Mouse (Mus musculus): ENCODE data around the gene Alk. TPM values are rescaled to one million over a fixed set of nuclear protein-coding genes. Genes with fewer than 3 reads are reported as not detected.

Alk gene
- total and polyA plus RNA-seq, 3 experiments, result not detected

GRCm38 (mm10) chr17:71955011-71955410 is 649.4 kb downstream of the Alk start:
- no peaks in the 10 kb centered on the region for H3K4me1 ChIP-seq (ENCODE audit: control insufficient read depth in 1 of 2, insufficient read depth in 2 of 2, low read length in 2 of 2)
- H3K27me3 ChIP-seq (ENCODE audit: control insufficient read depth in 1 of 2, insufficient read depth in 2 of 2, low read length in 2 of 2), result no peaks in the 10 kb centered on the region
- no peak overlapping the region for H3K27ac ChIP-seq (ENCODE audit: control insufficient read depth, low read depth, low read length)
- DNase-seq (ENCODE audit: low read depth, low spot score), result no peak
- H3K79me2 ChIP-seq (ENCODE audit: control insufficient read depth, insufficient read depth, low read length, poor library complexity), result no peaks in the 10 kb centered on the region
- no peak for TF ChIP-seq ZNF384 (IDR thresholded peaks at IDR 0.05; ENCODE audit: low read depth, low read length)
- TF ChIP-seq ELF1 (IDR thresholded peaks at IDR 0.05; ENCODE audit: low read depth, low read length), result no peak
- TF ChIP-seq TAL1 (IDR thresholded peaks at IDR 0.05; ENCODE audit: low read length), result no peak
- no peak for TF ChIP-seq POLR2A (IDR thresholded peaks at IDR 0.05; ENCODE audit: control insufficient read depth in 1 of 2, insufficient read depth in 1 of 2, low read depth in 1 of 2, low read length in 2 of 2, poor library complexity in 1 of 2)
- TF ChIP-seq GATA1 (IDR thresholded peaks at IDR 0.05; ENCODE audit: low read depth, low read length), result no peak
- no peak for TF ChIP-seq JUND (IDR thresholded peaks at IDR 0.05; ENCODE audit: low read depth, low read length)
- TF ChIP-seq MAX (IDR thresholded peaks at IDR 0.05; ENCODE audit: low read length), result no peak
- TF ChIP-seq POLR2AphosphoS2 (IDR thresholded peaks at IDR 0.05; ENCODE audit: low read length), result no peak
- TF ChIP-seq MYB (IDR thresholded peaks at IDR 0.05; ENCODE audit: low read depth, low read length), result no peak
- no peak for TF ChIP-seq USF2 (IDR thresholded peaks at IDR 0.05; ENCODE audit: borderline replicate concordance in 1 of 2, insufficient read depth in 1 of 2, low read depth in 1 of 2, low read length in 2 of 2)
- TF ChIP-seq CHD1 (IDR thresholded peaks at IDR 0.05; ENCODE audit: low read depth, low read length), result no peak
- no peak for TF ChIP-seq RCOR1 (IDR thresholded peaks at IDR 0.05; ENCODE audit: low read depth, low read length)
- H3K4me3 ChIP-seq (ENCODE audit: control insufficient read depth in 1 of 2, insufficient read depth in 1 of 2, low read depth in 2 of 2, low read length in 2 of 2), result no peak overlapping the region
- no peaks in the 10 kb centered on the region for H3K36me3 ChIP-seq (ENCODE audit: control insufficient read depth in 1 of 2, insufficient read depth in 2 of 2, low read length in 2 of 2)
- H3K9ac ChIP-seq (ENCODE audit: control insufficient read depth, low read depth, low read length, poor library complexity, severe bottlenecking), result no peak overlapping the region
- H3K9me3 ChIP-seq (replicated peaks; ENCODE audit: insufficient read depth, low read length), result no peaks in the 10 kb centered on the region

DNA sequence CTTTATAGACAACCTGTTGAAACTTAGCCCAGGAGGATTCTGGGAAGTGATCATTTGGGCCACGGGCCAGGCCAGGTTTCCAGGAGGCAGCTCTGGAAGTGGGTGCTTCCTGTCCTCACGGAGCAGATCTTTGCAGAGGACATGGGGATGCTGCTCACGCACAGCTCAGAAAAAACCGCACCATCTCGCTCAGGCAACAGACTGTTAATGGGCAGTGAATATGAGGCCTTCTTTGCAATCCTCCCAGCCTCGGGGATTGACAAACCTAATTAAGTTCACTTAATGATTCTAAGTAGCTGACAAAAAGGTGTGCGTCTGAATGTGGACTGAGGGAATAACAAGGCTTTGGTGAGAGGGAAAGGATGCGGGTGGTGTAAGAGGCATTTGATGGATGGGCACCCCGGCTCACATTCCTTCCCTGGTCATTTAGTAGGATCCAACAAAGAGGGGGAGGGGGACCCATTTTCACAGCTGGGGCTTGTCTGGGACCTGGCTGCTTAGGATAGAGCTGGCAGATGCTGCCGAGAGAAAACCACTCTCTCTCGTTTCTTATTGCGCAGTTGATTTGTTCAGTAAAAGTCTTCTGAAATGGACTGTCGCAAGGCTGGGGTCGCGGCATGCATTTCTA is 650.1 kb downstream of the Alk start:
- Histone ChIP-seq H3K9me3 (replicated peaks; ENCODE audit: insufficient read depth, low read length) (no peaks in the 10 kb centered on the region), H3K27ac (ENCODE audit: control insufficient read depth, low read depth, low read length) (no peak overlapping the region), H3K4me3 (ENCODE audit: control insufficient read depth in 1 of 2, insufficient read depth in 1 of 2, low read depth in 2 of 2, low read length in 2 of 2) (no peak overlapping the region), H3K79me2 (ENCODE audit: control insufficient read depth, insufficient read depth, low read length, poor library complexity) (no peaks in the 10 kb centered on the region), H3K4me1 (ENCODE audit: control insufficient read depth in 1 of 2, insufficient read depth in 2 of 2, low read length in 2 of 2) (no peaks in the 10 kb centered on the region), H3K27me3 (ENCODE audit: control insufficient read depth in 1 of 2, insufficient read depth in 2 of 2, low read length in 2 of 2) (no peaks in the 10 kb centered on the region), H3K36me3 (ENCODE audit: control insufficient read depth in 1 of 2, insufficient read depth in 2 of 2, low read length in 2 of 2) (no peaks in the 10 kb centered on the region), H3K9ac (ENCODE audit: control insufficient read depth, low read depth, low read length, poor library complexity, severe bottlenecking) (no peak overlapping the region)
- TF ChIP-seq TAL1 (IDR thresholded peaks at IDR 0.05; ENCODE audit: low read length) (no peak), NRF1 (IDR thresholded peaks at IDR 0.05; ENCODE audit: insufficient read depth, low read depth, low read length, poor library complexity, severe bottlenecking) (no peak), E2F4 (IDR thresholded peaks at IDR 0.05; ENCODE audit: borderline replicate concordance, low read depth, low read length) (no peak), SIN3A (IDR thresholded peaks at IDR 0.05; ENCODE audit: low read length) (no peak)
- no peak for DNase-seq (ENCODE audit: low read depth, low spot score)

- Histone ChIP-seq H3K36me3 (ENCODE audit: control insufficient read depth in 1 of 2, insufficient read depth in 2 of 2, low read length in 2 of 2) (no peaks in the 10 kb centered on the region), H3K9me3 (replicated peaks; ENCODE audit: insufficient read depth, low read length) (no peaks in the 10 kb centered on the region), H3K27ac (ENCODE audit: control insufficient read depth, low read depth, low read length) (no peak overlapping the region), H3K27me3 (ENCODE audit: control insufficient read depth in 1 of 2, insufficient read depth in 2 of 2, low read length in 2 of 2) (no peaks in the 10 kb centered on the region), H3K4me3 (ENCODE audit: control insufficient read depth in 1 of 2, insufficient read depth in 1 of 2, low read depth in 2 of 2, low read length in 2 of 2) (no peak overlapping the region), H3K9ac (ENCODE audit: control insufficient read depth, low read depth, low read length, poor library complexity, severe bottlenecking) (no peak overlapping the region), H3K79me2 (ENCODE audit: control insufficient read depth, insufficient read depth, low read length, poor library complexity) (no peaks in the 10 kb centered on the region), H3K4me1 (ENCODE audit: control insufficient read depth in 1 of 2, insufficient read depth in 2 of 2, low read length in 2 of 2) (no peaks in the 10 kb centered on the region)
- TF ChIP-seq E2F4 (IDR thresholded peaks at IDR 0.05; ENCODE audit: borderline replicate concordance, low read depth, low read length), result no peak
- no peak for TF ChIP-seq POLR2A (IDR thresholded peaks at IDR 0.05; ENCODE audit: control insufficient read depth in 1 of 2, insufficient read depth in 1 of 2, low read depth in 1 of 2, low read length in 2 of 2, poor library complexity in 1 of 2)
- no peak for DNase-seq (ENCODE audit: low read depth, low spot score)
Observed at GRCm38 (mm10) chr17:71950968-71951367, 653.5 kb downstream of the Alk start.

Data from MEL (cell line).